Mouse (Mus musculus) MEL (cell line): ENCODE results near the gene Hadhb.

Experiments
- CHD1 ChIP-seq: IDR thresholded peaks from 2 replicates; pipeline ENCODE4 v1.6.1; 2012; ENCODE audit warnings: low read depth, mild to moderate bottlenecking, inconsistent platforms, low read length, improper control_type of control experiment
- CTCF ChIP-seq, 3 experiments: IDR thresholded peaks in 2 of 3; conservative IDR thresholded peaks in 1 of 3; 2 replicates each; pipeline ENCODE4 v1.5.1; 2011 to 2012; ENCODE audit warnings: low read length in 3 of 3, low read depth in 2 of 3, mild to moderate bottlenecking in 2 of 3, improper control_type of control experiment in 1 of 3, inconsistent platforms in 1 of 3, mixed read lengths in 1 of 3, moderate library complexity in 1 of 3; ENCODE audit not compliant: control insufficient read depth in 1 of 3, insufficient read depth in 1 of 3, poor library complexity in 1 of 3, severe bottlenecking in 1 of 3
- E2F4 ChIP-seq: IDR thresholded peaks from 2 replicates; pipeline ENCODE4 v1.6.1; 2011; ENCODE audit warnings: low read depth, low read length, improper control_type of control experiment, borderline replicate concordance
- EP300 ChIP-seq, 2 experiments: IDR thresholded peaks; 2 replicates each; pipeline ENCODE4 v1.6.1; 2011; ENCODE audit warnings: improper control_type of control experiment in 2 of 2, low read length in 2 of 2, low read depth in 1 of 2, mild to moderate bottlenecking in 1 of 2
- MAX ChIP-seq: IDR thresholded peaks from 2 replicates; pipeline ENCODE4 v1.6.1; 2011; ENCODE audit warnings: low read length, improper control_type of control experiment
- MXI1 ChIP-seq: IDR thresholded peaks from 2 replicates; pipeline ENCODE4 v1.6.1; 2011; ENCODE audit warnings: mild to moderate bottlenecking, low read depth, low read length, improper control_type of control experiment
- POLR2A ChIP-seq, 2 experiments: IDR thresholded peaks; 2 replicates each; pipeline ENCODE4 v1.6.1; 2011 to 2012; ENCODE audit warnings: low read length in 2 of 2, mild to moderate bottlenecking in 2 of 2, control low read depth in 1 of 2, improper control_type of control experiment in 1 of 2, low read depth in 1 of 2, moderate library complexity in 1 of 2; ENCODE audit not compliant: control insufficient read depth in 1 of 2, insufficient read depth in 1 of 2, poor library complexity in 1 of 2
- POLR2AphosphoS2 ChIP-seq: IDR thresholded peaks from 2 replicates; pipeline ENCODE4 v1.6.1; 2011; ENCODE audit warnings: low read length, improper control_type of control experiment
- SMC3 ChIP-seq: IDR thresholded peaks from 2 replicates; pipeline ENCODE4 v1.6.1; 2011; ENCODE audit warnings: low read depth, low read length, improper control_type of control experiment
- TCF12 ChIP-seq: IDR thresholded peaks from 2 replicates; pipeline ENCODE4 v1.6.1; 2014; ENCODE audit warnings: low read depth, mild to moderate bottlenecking, inconsistent platforms, low read length, improper control_type of control experiment, moderate library complexity
- UBTF ChIP-seq: IDR thresholded peaks from 2 replicates; pipeline ENCODE4 v1.6.1; 2012; ENCODE audit warnings: low read depth, mild to moderate bottlenecking, inconsistent platforms, low read length, improper control_type of control experiment, moderate library complexity, borderline replicate concordance; ENCODE audit not compliant: insufficient read depth
- ZKSCAN1 ChIP-seq: IDR thresholded peaks from 2 replicates; pipeline ENCODE4 v1.6.1; 2012; ENCODE audit warnings: low read depth, mild to moderate bottlenecking, inconsistent platforms, low read length, improper control_type of control experiment, moderate library complexity
- ZNF384 ChIP-seq: IDR thresholded peaks from 2 replicates; pipeline ENCODE4 v1.6.1; 2012; ENCODE audit warnings: low read depth, mild to moderate bottlenecking, inconsistent platforms, low read length, improper control_type of control experiment

DNA sequence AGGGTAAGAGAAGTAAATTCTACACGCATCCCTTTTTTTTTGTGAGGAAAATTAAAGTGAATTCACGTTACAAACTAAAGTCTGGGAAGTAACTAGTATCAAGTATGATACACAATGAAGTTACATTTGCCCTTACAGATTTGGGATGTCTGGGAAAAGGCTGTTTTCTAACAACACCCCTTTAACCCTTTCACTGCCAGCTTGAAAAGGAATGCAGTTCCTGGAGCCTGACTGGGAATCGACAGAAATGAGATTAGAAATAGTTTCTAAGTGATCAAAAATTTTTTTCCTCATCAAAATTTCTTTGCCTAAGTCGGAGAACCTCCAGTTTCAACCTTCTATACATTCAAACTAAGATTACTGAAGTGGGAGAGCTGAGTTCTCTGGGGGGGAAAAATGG lies 1.0 kb upstream of the Hadhb start:
- TF ChIP-seq CTCF (IDR thresholded peaks at IDR 0.05 in 2 of 3, conservative IDR thresholded peaks at IDR 0.05 in 1 of 3; ENCODE audit: control insufficient read depth in 1 of 3, insufficient read depth in 1 of 3, low read depth in 2 of 3, low read length in 3 of 3, poor library complexity in 1 of 3, severe bottlenecking in 1 of 3), result no peak
- no peak for TF ChIP-seq SMC3
- TF ChIP-seq MXI1, result no peak
- TF ChIP-seq CHD1, result no peak
- no peak for TF ChIP-seq UBTF
- no peak for TF ChIP-seq E2F4
- TF ChIP-seq POLR2AphosphoS2, result no peak
- TF ChIP-seq POLR2A (IDR thresholded peaks at IDR 0.05; ENCODE audit: control insufficient read depth in 1 of 2, insufficient read depth in 1 of 2, low read depth in 1 of 2, low read length in 2 of 2, poor library complexity in 1 of 2), result no peak
- no peak for TF ChIP-seq ZKSCAN1
- TF ChIP-seq TCF12, result no peak
- TF ChIP-seq EP300 (IDR thresholded peaks at IDR 0.05; ENCODE audit: low read depth in 1 of 2, low read length in 2 of 2), result no peak
- TF ChIP-seq ZNF384, result no peak; the same call in 1 of the 2 replicates
- no peak for TF ChIP-seq MAX
